Mouse (Mus musculus) bone marrow macrophage, adult 2 months (primary cell): ENCODE measurements around the gene Mgat4c. TPM values are rescaled to one million over a fixed set of nuclear protein-coding genes. Genes with fewer than 3 reads are reported as not detected.

Source experiments
- H3K27ac ChIP-seq: 2 replicates; pipeline ENCODE4 v1.5.1; 2012; ENCODE audit warnings: low read depth, low read length; ENCODE audit not compliant: insufficient read depth
- H3K4me1 ChIP-seq: 2 replicates; pipeline ENCODE4 v1.6.1; 2012; ENCODE audit warnings: low read length; ENCODE audit not compliant: control insufficient read depth, insufficient read depth
- H3K4me3 ChIP-seq: 2 replicates; pipeline ENCODE4 v1.5.1; 2012; ENCODE audit warnings: mild to moderate bottlenecking, low read length, moderate library complexity; ENCODE audit not compliant: insufficient read depth
- CTCF ChIP-seq: IDR thresholded peaks from 2 replicates; pipeline ENCODE4 v1.5.1; 2012; ENCODE audit warnings: low read depth, mild to moderate bottlenecking, low read length, moderate library complexity
- POLR2A ChIP-seq: IDR thresholded peaks from 2 replicates; pipeline ENCODE4 v1.6.1; 2012; ENCODE audit warnings: mild to moderate bottlenecking, low read depth, low read length, borderline replicate concordance
- polyA plus RNA-seq: library from polyadenylated mRNA; stranded (reverse); fragments of >200 nt; gene quantifications from 2 replicates; pipeline ENCODE4 v1.2.4, GENCODE M21; 2012; ENCODE audit not compliant: missing spikeins, insufficient read depth, insufficient read length

Mgat4c gene
- polyA plus RNA-seq, 1 experiment, result not detected

- H3K4me1 ChIP-seq, result no peaks in the 10 kb centered on the region
- TF ChIP-seq POLR2A, result no peak
- TF ChIP-seq CTCF, result no peak
- no peak overlapping the region for H3K27ac ChIP-seq
- H3K4me3 ChIP-seq, result no peak overlapping the region
Observed at GRCm38 (mm10) chr10:102123153-102123552, 441.9 kb downstream of the Mgat4c start.

DNA sequence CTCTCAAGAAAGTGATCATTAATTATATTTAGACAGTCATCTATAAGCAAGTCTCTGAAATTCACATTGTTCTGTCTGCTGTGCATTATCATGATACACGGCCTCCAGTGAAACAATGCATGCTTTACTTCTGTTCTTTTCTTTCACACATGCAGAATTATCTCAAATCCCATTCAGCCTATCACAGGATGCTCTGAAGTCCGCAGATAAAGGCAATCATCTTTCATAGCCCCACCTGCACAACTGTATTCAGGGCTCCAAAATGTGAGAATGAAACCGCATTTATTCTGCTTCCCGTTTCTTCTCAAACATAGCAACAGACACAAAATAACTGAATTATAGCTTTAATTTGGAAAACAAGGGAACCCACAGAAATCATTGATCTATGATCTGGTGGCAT lies 446.1 kb downstream of the Mgat4c start:
- no peak for TF ChIP-seq CTCF
- TF ChIP-seq POLR2A, result no peak
- H3K4me3 ChIP-seq, result no peak overlapping the region
- no peak overlapping the region for H3K27ac ChIP-seq
- no peaks in the 10 kb centered on the region for H3K4me1 ChIP-seq

DNA sequence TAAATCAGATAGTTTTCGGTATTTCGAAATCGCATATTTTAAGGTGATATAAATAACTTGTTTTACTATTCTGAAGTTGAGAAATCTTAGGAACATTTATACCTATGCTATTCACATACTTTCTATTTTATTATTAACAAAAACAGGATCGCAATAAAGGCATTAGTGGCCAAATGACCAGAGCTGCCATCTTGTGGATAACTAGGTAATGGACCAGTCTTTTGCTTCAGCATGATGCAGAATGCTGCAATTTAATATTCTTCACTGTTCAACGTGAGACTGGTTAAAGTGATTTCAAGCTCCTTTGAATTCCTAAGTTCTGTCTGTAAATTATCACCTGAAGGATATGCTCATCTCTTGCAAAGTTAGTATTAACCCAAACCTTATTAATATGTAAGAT lies 473.6 kb downstream of the Mgat4c start:
- Histone ChIP-seq H3K27ac (no peak overlapping the region), H3K4me3 (no peak overlapping the region), H3K4me1 (no peaks in the 10 kb centered on the region)
- TF ChIP-seq POLR2A (no peak), CTCF (no peak)

DNA sequence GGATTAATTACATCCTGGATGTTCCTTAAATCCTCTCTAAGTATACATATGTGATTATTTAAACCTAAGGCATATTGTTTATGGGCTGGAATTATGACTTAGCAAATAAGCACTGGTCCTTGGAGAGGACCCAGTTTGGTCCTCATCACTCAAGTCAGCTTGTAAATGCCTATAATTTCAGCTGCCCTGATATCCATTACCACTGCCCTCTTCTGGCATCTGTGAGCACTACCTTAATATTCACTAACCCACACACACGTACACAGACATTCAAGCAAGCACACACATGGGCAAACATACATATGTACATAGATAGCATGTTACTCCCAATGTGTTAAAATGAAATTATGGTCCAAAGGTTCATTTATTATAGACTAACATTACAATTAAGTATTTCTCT lies 474.6 kb downstream of the Mgat4c start:
- Histone ChIP-seq H3K4me1 (no peaks in the 10 kb centered on the region), H3K27ac (no peak overlapping the region), H3K4me3 (no peak overlapping the region)
- TF ChIP-seq CTCF (no peak), POLR2A (no peak)

DNA sequence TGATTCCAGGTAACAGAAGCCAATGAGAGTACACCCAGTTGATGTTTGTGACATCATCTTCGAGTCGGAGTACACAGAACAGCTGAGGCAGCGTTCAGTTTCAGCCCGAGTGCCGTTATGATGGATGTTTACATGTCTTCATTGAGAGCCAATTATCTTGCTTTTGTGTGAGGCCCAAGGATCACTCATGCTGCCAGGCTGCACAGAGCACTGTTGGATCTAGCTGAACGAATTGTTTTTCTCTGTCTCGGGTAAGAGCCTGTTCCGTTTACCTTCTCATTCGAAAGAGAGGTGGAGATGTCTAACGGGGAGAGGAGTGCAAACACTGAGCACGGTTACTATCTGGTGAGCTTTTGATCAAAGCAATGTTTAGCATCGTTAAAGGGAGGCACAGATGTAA lies 477.5 kb downstream of the Mgat4c start:
- Histone ChIP-seq H3K27ac (no peak overlapping the region), H3K4me3 (no peak overlapping the region), H3K4me1 (no peaks in the 10 kb centered on the region)
- TF ChIP-seq POLR2A (no peak), CTCF (no peak)

- no peak overlapping the region for H3K27ac ChIP-seq
- H3K4me3 ChIP-seq, result no peak overlapping the region
- no peak for TF ChIP-seq CTCF
- no peak for TF ChIP-seq POLR2A
- no peaks in the 10 kb centered on the region for H3K4me1 ChIP-seq
Observed at GRCm38 (mm10) chr10:102184726-102185125, 503.4 kb downstream of the Mgat4c start.

DNA sequence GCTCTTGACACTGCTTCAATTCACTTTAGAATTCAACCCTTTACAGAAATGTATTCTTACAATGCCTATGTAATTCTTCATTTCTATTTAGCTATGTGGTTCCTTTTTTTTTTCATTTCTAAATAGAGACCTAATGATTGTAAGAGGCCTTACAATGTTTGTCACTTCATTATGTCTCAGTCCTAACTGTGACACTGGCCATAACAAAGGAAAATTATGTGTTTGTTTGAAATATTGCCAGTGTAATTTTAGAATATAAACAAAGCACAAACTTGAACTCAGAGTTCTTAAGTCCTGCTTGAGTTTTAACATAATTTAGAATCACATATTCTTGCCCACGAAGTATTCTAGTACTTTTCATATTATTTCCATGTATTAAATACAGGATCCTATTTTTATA lies 510.4 kb downstream of the Mgat4c start:
- Histone ChIP-seq H3K27ac (no peak overlapping the region), H3K4me1 (no peaks in the 10 kb centered on the region), H3K4me3 (no peak overlapping the region)
- TF ChIP-seq POLR2A (no peak), CTCF (no peak)

- no peak overlapping the region for H3K4me3 ChIP-seq
- TF ChIP-seq POLR2A (no peak), CTCF (no peak)
- no peaks in the 10 kb centered on the region for H3K4me1 ChIP-seq
- no peak overlapping the region for H3K27ac ChIP-seq
Observed at GRCm38 (mm10) chr10:102196850-102197249, 515.6 kb downstream of the Mgat4c start.

GRCm38 (mm10) chr10:102238558-102239211 lies 557.4 kb downstream of the Mgat4c start:
- H3K4me3 ChIP-seq, result no peak overlapping the region
- no peaks in the 10 kb centered on the region for H3K4me1 ChIP-seq
- no peak for TF ChIP-seq CTCF
- no peak for TF ChIP-seq POLR2A
- no peak overlapping the region for H3K27ac ChIP-seq

- TF ChIP-seq POLR2A (no peak), CTCF (no peak)
Observed at GRCm38 (mm10) chr10:102243897-102244296, 562.6 kb downstream of the Mgat4c start.

More at GRCm38 (mm10) chr10:102243897-102244296, 562.6 kb downstream of the Mgat4c start:
- Histone ChIP-seq H3K4me1 (no peaks in the 10 kb centered on the region), H3K4me3 (no peak overlapping the region), H3K27ac (no peak overlapping the region)
